Mouse (Mus musculus): ENCODE results near the gene Man1a.

Gene Man1a

GRCm38 (mm10) chr10:54017904-54018454, 58.4 kb downstream of the Man1a start:
- no peak for DNase-seq (ENCODE audit: low read depth, low spot score)

GRCm38 (mm10) chr10:54014116-54014758, 62.2 kb downstream of the Man1a start:
- no peak for DNase-seq (ENCODE audit: low read depth, low spot score)

GRCm38 (mm10) chr10:54013143-54013791, 63.1 kb downstream of the Man1a start:
- no peak for DNase-seq (ENCODE audit: low read depth, low spot score)

- DNase-seq (ENCODE audit: low read depth, low spot score): peak; percentile 56
Observed at GRCm38 (mm10) chr10:54009154-54009553, 67.3 kb downstream of the Man1a start.

GRCm38 (mm10) chr10:54006868-54007267, 69.5 kb downstream of the Man1a start:
- no peak for DNase-seq (ENCODE audit: low read depth, low spot score)

- peak; percentile 75 for DNase-seq (ENCODE audit: low read depth, low spot score)
Observed at GRCm38 (mm10) chr10:54005847-54006246, 70.6 kb downstream of the Man1a start.

GRCm38 (mm10) chr10:54002936-54003335, 73.5 kb downstream of the Man1a start:
- no peak for DNase-seq (ENCODE audit: low read depth, low spot score)

- no peak for DNase-seq (ENCODE audit: low read depth, low spot score)
Observed at GRCm38 (mm10) chr10:53997301-53997700, 79.1 kb downstream of the Man1a start.

GRCm38 (mm10) chr10:53996216-53996615, 80.2 kb downstream of the Man1a start:
- DNase-seq (ENCODE audit: low read depth, low spot score): no peak

- no peak for DNase-seq (ENCODE audit: low read depth, low spot score)
Observed at GRCm38 (mm10) chr10:53994591-53994990, 81.8 kb downstream of the Man1a start.

- DNase-seq (ENCODE audit: low read depth, low spot score): no peak
Observed at GRCm38 (mm10) chr10:53990434-53990833, 86.0 kb downstream of the Man1a start.

GRCm38 (mm10) chr10:53984894-53985293, 91.5 kb downstream of the Man1a start:
- peak; percentile 23 for DNase-seq (ENCODE audit: low read depth, low spot score)

GRCm38 (mm10) chr10:53984086-53984485, 92.3 kb downstream of the Man1a start:
- DNase-seq (ENCODE audit: low read depth, low spot score): no peak

GRCm38 (mm10) chr10:53978647-53979046, 97.8 kb downstream of the Man1a start:
- no peak for DNase-seq (ENCODE audit: low read depth, low spot score)

GRCm38 (mm10) chr10:53974180-53974579, 102.2 kb downstream of the Man1a start:
- no peak for DNase-seq (ENCODE audit: low read depth, low spot score)

- no peak for DNase-seq (ENCODE audit: low read depth, low spot score)
Observed at GRCm38 (mm10) chr10:53959759-53960158, 116.7 kb downstream of the Man1a start.

GRCm38 (mm10) chr10:53941597-53941996, 134.8 kb downstream of the Man1a start:
- no peak for DNase-seq (ENCODE audit: low read depth, low spot score)

- DNase-seq (ENCODE audit: low read depth, low spot score): no peak
Observed at GRCm38 (mm10) chr10:53938199-53938598, 138.2 kb downstream of the Man1a start.

GRCm38 (mm10) chr10:53936078-53936477, 140.3 kb downstream of the Man1a start:
- DNase-seq (ENCODE audit: low read depth, low spot score): no peak

GRCm38 (mm10) chr10:53929722-53930500, 146.5 kb downstream of the Man1a start:
- DNase-seq (ENCODE audit: low read depth, low spot score): no peak

- no peak for DNase-seq (ENCODE audit: low read depth, low spot score)
Observed at GRCm38 (mm10) chr10:53927904-53928303, 148.5 kb downstream of the Man1a start.

GRCm38 (mm10) chr10:53925456-53925855, 151.0 kb downstream of the Man1a start:
- DNase-seq (ENCODE audit: low read depth, low spot score): peak; percentile 47

All from A20 (cell line).